Mouse (Mus musculus) lung, postnatal 0 days (tissue): ENCODE results near the gene Hist3h2a. TPM values are rescaled to one million over a fixed set of nuclear protein-coding genes. Genes with fewer than 3 reads are reported as not detected.

Source experiments
- ATAC-seq: fragments of 200-750 bp; cut with Nextera tagmentation; 2 replicates; pipeline ENCODE4 v1.8.0; 2017; ENCODE audit warnings: moderate library complexity
- DNase-seq: peaks from one replicate; pipeline ENCODE4 v3.0.0-alpha.2; 2016; ENCODE audit warnings: low spot score
- H3K27ac ChIP-seq: fragments of 300-500 bp; sonication (generic); 2 replicates; pipeline ENCODE4 v1.5.1; 2014; ENCODE audit warnings: antibody characterized with exemption, mild to moderate bottlenecking, low read length, mixed read lengths
- H3K27me3 ChIP-seq: fragments of 300-500 bp; sonication (generic); replicated peaks from 2 replicates; pipeline ENCODE4 v1.6.1; 2014; ENCODE audit warnings: low read length, mixed read lengths; ENCODE audit not compliant: insufficient read depth
- H3K36me3 ChIP-seq: fragments of 300-500 bp; sonication (generic); 2 replicates; pipeline ENCODE4 v1.6.1; 2014; ENCODE audit warnings: low read length, mixed read lengths; ENCODE audit not compliant: insufficient read depth
- H3K4me1 ChIP-seq: fragments of 300-500 bp; sonication (generic); 2 replicates; pipeline ENCODE4 v1.6.1; 2014; ENCODE audit warnings: antibody characterized with exemption, low read depth, low read length, mixed read lengths; ENCODE audit not compliant: insufficient read depth
- H3K4me2 ChIP-seq: fragments of 300-500 bp; sonication (generic); replicated peaks from 2 replicates; pipeline ENCODE4 v1.6.1; 2014; ENCODE audit warnings: low read depth, mild to moderate bottlenecking, low read length, moderate library complexity, mixed read lengths
- H3K4me3 ChIP-seq: fragments of 300-500 bp; sonication (generic); 2 replicates; pipeline ENCODE4 v1.5.1; 2014; ENCODE audit warnings: low read depth, low read length
- H3K9ac ChIP-seq: fragments of 300-500 bp; sonication (generic); replicated peaks from 2 replicates; pipeline ENCODE4 v1.6.1; 2014; ENCODE audit warnings: low read depth, mild to moderate bottlenecking
- H3K9me3 ChIP-seq: fragments of 300-500 bp; sonication (generic); 2 replicates; pipeline ENCODE4 v1.6.1; 2016; ENCODE audit warnings: low read length, mixed read lengths
- CTCF ChIP-seq: IDR thresholded peaks from 2 replicates; pipeline ENCODE4 v1.5.1; 2016; ENCODE audit warnings: antibody characterized with exemption, mild to moderate bottlenecking
- EP300 ChIP-seq: IDR thresholded peaks from 2 replicates; pipeline ENCODE4 v1.6.1; 2016; ENCODE audit warnings: antibody characterized with exemption, mild to moderate bottlenecking, control low read depth
- WGBS: fragments of 180-500 bp; shearing (Covaris S2); extraction: QIAGEN DNeasy Blood & Tissue Kit; methylation state at CpG from one replicate; pipeline ENCODE4 v1.1.7; 2014; 5-methylcytosine and 5-hydroxymethylcytosine counted together
- polyA plus RNA-seq: library from polyadenylated mRNA; unstranded; fragments of >200 nt; fragmentation: Nextera tagmentation; extraction: Ambion mirVana; gene quantifications from 2 replicates; pipeline ENCODE4 v1.2.1, GENCODE M21; 2015

Hist3h2a gene
- polyA plus RNA-seq, 1 experiment from 2014 or later = 21.6 TPM

- H3K27me3 ChIP-seq = no peaks in the 10 kb centered on the region
- H3K4me3 ChIP-seq = peak overlapping the region; percentile 94
- TF ChIP-seq CTCF = no peak
- no peak for TF ChIP-seq EP300
- peaks cover 22% of the 10 kb centered on the region for H3K4me1 ChIP-seq
- peak overlapping the region; percentile 92 for H3K4me2 ChIP-seq
- H3K36me3 ChIP-seq = 0 out of 2 replicates have a peak, but pooled peaks cover 5% of the 10 kb centered on the region
- peak overlapping the region; percentile 79 for H3K9ac ChIP-seq
- ATAC-seq (no peak), DNase-seq (no peak)
- H3K27ac ChIP-seq = peak overlapping the region; percentile 89
- under 1% methylated on average over 21 of the region's 21 CpGs for WGBS
- H3K9me3 ChIP-seq = no peaks in the 10 kb centered on the region
These were observed 23.1 kb downstream of the Hist3h2a start for GRCm38 (mm10) chr11:58977607-58978026.

- WGBS = 2% methylated on average over 61 of the region's 64 CpGs
- H3K4me1 ChIP-seq = peaks cover 22% of the 10 kb centered on the region
These were observed 23.7 kb downstream of the Hist3h2a start, which contains the start of gene Trim11 for GRCm38 (mm10) chr11:58978027-58978705. Gene Trim11, plus strand, starts transcription at chr11:58978093.

GRCm38 (mm10) chr11:58978706-58979030 lies 24.2 kb downstream of the Hist3h2a start:
- DNase-seq = peak; percentile 41
- Histone ChIP-seq H3K4me1 (peaks cover 22% of the 10 kb centered on the region), H3K27me3 (no peaks in the 10 kb centered on the region), H3K9ac (peak overlapping the region; percentile 79), H3K4me2 (peak overlapping the region; percentile 92), H3K27ac (peak overlapping the region; percentile 89), H3K9me3 (no peaks in the 10 kb centered on the region), H3K4me3 (peak overlapping the region; percentile 94), H3K36me3 (0 out of 2 replicates have a peak, but pooled peaks cover 7% of the 10 kb centered on the region)
- ATAC-seq = no peak
- no peak for TF ChIP-seq CTCF
- no peak for TF ChIP-seq EP300
- under 1% methylated on average over 5 of the region's 5 CpGs for WGBS

More at GRCm38 (mm10) chr11:58978027-58978705, 23.7 kb downstream of the Hist3h2a start, which contains the start of gene Trim11:
- TF ChIP-seq EP300 = no peak
- peak; percentile 13; the same call in 1 of the 2 replicates for TF ChIP-seq CTCF
- Histone ChIP-seq H3K9me3 (no peaks in the 10 kb centered on the region), H3K27ac (peak within 1 kb of the TSS; percentile 89), H3K27me3 (no peaks in the 10 kb centered on the region), H3K4me2 (peak within 1 kb of the TSS; percentile 92), H3K9ac (peak within 1 kb of the TSS; percentile 79), H3K4me3 (peak within 1 kb of the TSS; percentile 94), H3K36me3 (0 out of 2 replicates have a peak, but pooled peaks cover 7% of the 10 kb centered on the region)
- ATAC-seq (peak; percentile 64), DNase-seq (peak; percentile 85)

- TF ChIP-seq CTCF (no peak), EP300 (no peak)
- H3K27ac ChIP-seq = peak overlapping the region; percentile 62; the same call in 1 of the 2 replicates
These were observed 24.7 kb downstream of the Hist3h2a start for GRCm38 (mm10) chr11:58979183-58979582.

GRCm38 (mm10) chr11:58979661-58980060 lies 25.2 kb downstream of the Hist3h2a start:
- WGBS = 50% methylated on average over 7 of the region's 7 CpGs
- peak overlapping the region; percentile 94; the same call in 1 of the 2 replicates for H3K4me3 ChIP-seq
- H3K4me1 ChIP-seq = peaks cover 22% of the 10 kb centered on the region
- TF ChIP-seq CTCF (no peak), EP300 (no peak)
- peak; percentile 78 for ATAC-seq
- no peaks in the 10 kb centered on the region for H3K9me3 ChIP-seq
- peak overlapping the region; percentile 92 for H3K4me2 ChIP-seq
- DNase-seq = peak; percentile 77
- H3K27ac ChIP-seq = peak overlapping the region; percentile 62; the same call in 1 of the 2 replicates
- peak overlapping the region; percentile 79; the same call in 1 of the 2 replicates for H3K9ac ChIP-seq
- peaks cover 8% of the 10 kb centered on the region; the same call in 1 of the 2 replicates for H3K36me3 ChIP-seq
- H3K27me3 ChIP-seq = no peaks in the 10 kb centered on the region

More at GRCm38 (mm10) chr11:58979183-58979582, 24.7 kb downstream of the Hist3h2a start:
- Histone ChIP-seq H3K9ac (peak overlapping the region; percentile 79), H3K9me3 (no peaks in the 10 kb centered on the region), H3K4me1 (peaks cover 22% of the 10 kb centered on the region), H3K4me2 (peak overlapping the region; percentile 92), H3K27me3 (no peaks in the 10 kb centered on the region), H3K36me3 (0 out of 2 replicates have a peak, but pooled peaks cover 7% of the 10 kb centered on the region), H3K4me3 (peak overlapping the region; percentile 94)
- 54% methylated on average over 3 of the region's 3 CpGs for WGBS
- DNase-seq (peak; percentile 39), ATAC-seq (no peak)

GRCm38 (mm10) chr11:58980381-58980990 lies 26.0 kb downstream of the Hist3h2a start:
- Histone ChIP-seq H3K36me3 (peaks cover 15% of the 10 kb centered on the region; the same call in 1 of the 2 replicates), H3K9me3 (no peaks in the 10 kb centered on the region), H3K4me3 (no peak overlapping the region), H3K27ac (no peak overlapping the region), H3K9ac (no peak overlapping the region), H3K4me2 (peak overlapping the region; percentile 92; the same call in 1 of the 2 replicates), H3K4me1 (peaks cover 22% of the 10 kb centered on the region), H3K27me3 (no peaks in the 10 kb centered on the region)
- TF ChIP-seq CTCF (no peak), EP300 (no peak)
- DNase-seq (peak; percentile 13), ATAC-seq (no peak)
- 43% methylated on average over 5 of the region's 5 CpGs for WGBS
